Mouse (Mus musculus): ENCODE data around the gene Kazn. TPM values are rescaled to one million over a fixed set of nuclear protein-coding genes. Genes with fewer than 3 reads are reported as not detected.

The Kazn gene
- polyA plus RNA-seq, 1 experiment from 2014 or later: 5.8 TPM

DNA sequence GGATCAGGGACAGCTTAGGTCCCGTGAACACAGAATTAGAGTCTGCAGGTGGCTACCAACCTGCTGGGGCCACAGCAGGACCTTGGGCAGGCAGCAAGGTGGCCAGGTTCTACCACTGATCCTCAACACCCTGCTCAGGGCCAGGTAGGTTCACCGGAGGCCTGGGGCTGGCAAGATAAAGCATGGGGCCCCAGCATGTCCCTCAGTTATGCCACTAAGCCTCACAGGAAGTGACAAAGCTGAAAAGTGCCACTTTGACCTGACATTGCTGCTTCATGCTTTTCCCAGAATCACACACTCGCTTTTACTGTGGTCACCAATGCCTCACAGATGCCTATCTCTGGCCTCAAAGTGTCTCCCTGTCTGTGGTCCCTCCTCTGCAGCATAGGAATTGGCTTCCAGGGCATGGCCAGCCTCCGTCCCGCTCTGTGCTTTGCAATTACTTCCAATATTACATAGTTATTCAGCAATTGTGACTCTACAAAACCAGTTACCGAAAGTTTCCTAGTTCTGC lies 111.9 kb downstream of the Kazn start:
- no peaks in the 10 kb centered on the region for H3K27me3 ChIP-seq (ENCODE audit: control insufficient read depth, insufficient read depth, low read length)
- H3K36me3 ChIP-seq (ENCODE audit: control insufficient read depth, insufficient read depth, low read length): no peaks in the 10 kb centered on the region
- no peak overlapping the region for H3K4me3 ChIP-seq (ENCODE audit: low read depth, low read length)
- H3K9ac ChIP-seq (ENCODE audit: low read depth, low read length): no peak overlapping the region; the same call in 1 of the 2 replicates
- WGBS (ENCODE audit: insufficient replicate concordance): 64% methylated on average over 6 of the region's 6 CpGs
- 0 out of 2 replicates have a peak, but pooled peaks have one; percentile 19 for ATAC-seq (replicated peaks; ENCODE audit: insufficient number of reproducible peaks, low FRiP score, low TSS enrichment)
- H3K9me3 ChIP-seq (replicated peaks; ENCODE audit: control insufficient read depth, low read length): no peaks in the 10 kb centered on the region
- H3K4me2 ChIP-seq: peak overlapping the region; percentile 50
- H3K27ac ChIP-seq (ENCODE audit: low read depth, low read length): peak overlapping the region; percentile 96
- H3K4me1 ChIP-seq (ENCODE audit: control insufficient read depth, insufficient read depth, low read length): peaks cover 13% of the 10 kb centered on the region

DNA sequence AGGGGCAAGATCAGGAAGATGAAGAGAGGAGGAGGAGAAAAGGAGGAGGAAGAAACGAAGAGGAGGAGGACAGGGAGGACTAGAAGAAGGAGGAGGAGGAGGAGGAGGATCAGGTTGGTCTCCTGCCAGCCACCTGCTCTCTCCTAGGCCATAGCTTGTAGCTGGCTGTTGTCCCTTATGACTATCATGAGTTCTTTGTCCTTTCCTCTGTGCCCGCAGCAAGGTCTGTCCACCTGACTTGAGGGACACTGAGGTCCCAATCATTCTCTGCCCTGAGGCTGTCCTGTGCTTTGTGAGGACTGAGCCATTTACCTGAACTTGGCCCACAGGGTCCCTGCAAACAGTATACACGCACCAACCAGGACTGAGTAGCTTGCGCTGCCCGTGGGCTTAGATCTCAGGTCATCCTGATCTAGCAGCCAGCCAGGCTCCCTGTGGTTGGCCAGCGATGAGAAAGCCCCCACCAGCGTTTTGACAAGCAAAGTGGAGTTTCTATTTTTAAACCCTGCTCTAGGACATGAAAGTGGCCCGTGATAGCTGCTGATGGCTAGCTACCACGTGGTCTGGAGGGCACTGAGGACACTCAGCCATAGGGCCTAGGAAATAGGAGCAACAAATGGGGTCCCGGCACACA lies 112.4 kb downstream of the Kazn start:
- peak; percentile 70 for ATAC-seq (replicated peaks; ENCODE audit: insufficient number of reproducible peaks, low FRiP score, low TSS enrichment)
- Histone ChIP-seq H3K4me1 (ENCODE audit: control insufficient read depth, insufficient read depth, low read length) (peaks cover 13% of the 10 kb centered on the region), H3K4me2 (peak overlapping the region; percentile 50), H3K4me3 (ENCODE audit: low read depth, low read length) (no peak overlapping the region), H3K36me3 (ENCODE audit: control insufficient read depth, insufficient read depth, low read length) (no peaks in the 10 kb centered on the region), H3K27me3 (ENCODE audit: control insufficient read depth, insufficient read depth, low read length) (no peaks in the 10 kb centered on the region), H3K27ac (ENCODE audit: low read depth, low read length) (peak overlapping the region; percentile 96), H3K9me3 (replicated peaks; ENCODE audit: control insufficient read depth, low read length) (no peaks in the 10 kb centered on the region), H3K9ac (ENCODE audit: low read depth, low read length) (peak overlapping the region; percentile 56; the same call in 1 of the 2 replicates)
- 32% methylated on average over 10 of the region's 10 CpGs for WGBS (ENCODE audit: insufficient replicate concordance)

DNA sequence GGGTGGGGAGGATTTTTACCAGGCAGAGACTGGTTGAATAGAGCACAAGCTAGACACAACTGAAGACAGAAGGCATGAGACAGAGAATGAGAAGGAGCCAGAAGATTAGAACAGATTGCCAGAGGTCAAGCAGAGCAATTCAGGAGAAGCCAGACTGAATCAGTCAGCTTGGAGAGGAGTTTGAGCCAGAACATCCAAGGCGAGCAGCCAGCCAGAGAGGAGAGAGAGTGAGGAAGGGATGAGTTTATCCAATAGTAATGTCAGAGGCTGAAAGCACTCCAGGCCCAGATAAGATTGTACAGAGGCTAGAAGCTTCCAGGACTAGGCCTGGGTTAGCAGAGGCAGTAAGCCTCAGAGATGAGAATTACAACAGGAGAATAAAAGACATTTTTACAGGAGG lies 118.0 kb downstream of the Kazn start:
- no peak for ATAC-seq (replicated peaks; ENCODE audit: insufficient number of reproducible peaks, low FRiP score, low TSS enrichment)
- 0 out of 2 replicates have a peak overlapping the region, but pooled peaks have one; percentile 35 for H3K27ac ChIP-seq (ENCODE audit: low read depth, low read length)
- WGBS (ENCODE audit: insufficient replicate concordance): 9% methylated on average over 1 of the region's 1 CpGs

DNA sequence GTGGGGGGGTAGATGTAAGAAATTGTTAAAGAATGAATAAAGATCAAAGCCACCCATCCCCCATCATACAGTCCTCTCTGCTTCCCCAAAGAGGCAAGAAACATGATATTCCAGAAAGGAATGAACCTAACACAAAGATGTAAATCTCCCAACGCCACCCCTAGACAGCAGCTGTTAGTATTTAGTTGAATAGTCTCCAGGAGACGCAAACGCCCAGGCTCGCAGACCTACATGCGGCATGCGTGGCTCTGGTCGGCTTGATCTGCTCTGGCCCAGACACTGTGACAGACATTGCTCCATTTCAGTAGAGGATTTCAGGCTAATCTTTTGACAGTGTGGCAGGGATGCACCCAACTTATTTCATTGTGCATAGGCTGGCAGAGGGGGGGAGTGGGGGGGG lies 120.7 kb downstream of the Kazn start:
- no peak overlapping the region for H3K27ac ChIP-seq (ENCODE audit: low read depth, low read length)
- no peaks in the 10 kb centered on the region for H3K36me3 ChIP-seq (ENCODE audit: control insufficient read depth, insufficient read depth, low read length)
- 0 out of 2 replicates have a peak, but pooled peaks cover 2% of the 10 kb centered on the region for H3K27me3 ChIP-seq (ENCODE audit: control insufficient read depth, insufficient read depth, low read length)
- no peaks in the 10 kb centered on the region for H3K9me3 ChIP-seq (replicated peaks; ENCODE audit: control insufficient read depth, low read length)
- peaks cover 10% of the 10 kb centered on the region for H3K4me1 ChIP-seq (ENCODE audit: control insufficient read depth, insufficient read depth, low read length)
- H3K4me3 ChIP-seq (ENCODE audit: low read depth, low read length): no peak overlapping the region
- WGBS (ENCODE audit: insufficient replicate concordance): 74% methylated on average over 7 of the region's 7 CpGs
- no peak for ATAC-seq (replicated peaks; ENCODE audit: insufficient number of reproducible peaks, low FRiP score, low TSS enrichment)
- no peak overlapping the region for H3K4me2 ChIP-seq
- no peak overlapping the region for H3K9ac ChIP-seq (ENCODE audit: low read depth, low read length)

More for the DNA sequence above, 118.0 kb downstream of the Kazn start:
- Histone ChIP-seq H3K4me3 (ENCODE audit: low read depth, low read length) (no peak overlapping the region), H3K4me2 (no peak overlapping the region), H3K9ac (ENCODE audit: low read depth, low read length) (no peak overlapping the region), H3K27me3 (ENCODE audit: control insufficient read depth, insufficient read depth, low read length) (no peaks in the 10 kb centered on the region), H3K4me1 (ENCODE audit: control insufficient read depth, insufficient read depth, low read length) (peaks cover 12% of the 10 kb centered on the region), H3K9me3 (replicated peaks; ENCODE audit: control insufficient read depth, low read length) (no peaks in the 10 kb centered on the region), H3K36me3 (ENCODE audit: control insufficient read depth, insufficient read depth, low read length) (no peaks in the 10 kb centered on the region)

DNA sequence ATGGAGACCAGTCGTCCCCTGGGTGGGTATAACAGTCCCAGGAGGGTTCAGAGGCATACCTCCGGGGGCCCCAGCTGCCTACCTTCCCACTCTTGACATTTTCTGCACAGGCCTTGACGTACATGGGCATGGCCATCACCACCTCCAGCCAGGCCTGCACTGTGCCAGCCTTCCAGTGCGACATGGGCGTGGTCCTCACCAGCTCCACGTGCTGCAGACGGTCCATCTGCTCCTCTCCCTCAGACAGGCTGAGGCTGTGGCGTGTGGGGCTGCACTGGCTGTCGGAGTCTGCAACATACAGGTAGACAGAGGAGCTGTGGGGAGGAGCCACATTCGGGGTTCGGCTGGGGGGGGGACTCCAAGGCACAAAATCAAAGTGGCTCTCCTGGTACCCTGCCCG lies 121.2 kb downstream of the Kazn start:
- ATAC-seq (replicated peaks; ENCODE audit: insufficient number of reproducible peaks, low FRiP score, low TSS enrichment): no peak; the same call in 1 of the 2 replicates
- Histone ChIP-seq H3K4me3 (ENCODE audit: low read depth, low read length) (no peak overlapping the region), H3K27me3 (ENCODE audit: control insufficient read depth, insufficient read depth, low read length) (0 out of 2 replicates have a peak, but pooled peaks cover 2% of the 10 kb centered on the region), H3K9me3 (replicated peaks; ENCODE audit: control insufficient read depth, low read length) (no peaks in the 10 kb centered on the region), H3K4me1 (ENCODE audit: control insufficient read depth, insufficient read depth, low read length) (peaks cover 10% of the 10 kb centered on the region), H3K36me3 (ENCODE audit: control insufficient read depth, insufficient read depth, low read length) (no peaks in the 10 kb centered on the region), H3K27ac (ENCODE audit: low read depth, low read length) (no peak overlapping the region), H3K4me2 (no peak overlapping the region), H3K9ac (ENCODE audit: low read depth, low read length) (no peak overlapping the region)
- 82% methylated on average over 12 of the region's 12 CpGs for WGBS (ENCODE audit: insufficient replicate concordance)

DNA sequence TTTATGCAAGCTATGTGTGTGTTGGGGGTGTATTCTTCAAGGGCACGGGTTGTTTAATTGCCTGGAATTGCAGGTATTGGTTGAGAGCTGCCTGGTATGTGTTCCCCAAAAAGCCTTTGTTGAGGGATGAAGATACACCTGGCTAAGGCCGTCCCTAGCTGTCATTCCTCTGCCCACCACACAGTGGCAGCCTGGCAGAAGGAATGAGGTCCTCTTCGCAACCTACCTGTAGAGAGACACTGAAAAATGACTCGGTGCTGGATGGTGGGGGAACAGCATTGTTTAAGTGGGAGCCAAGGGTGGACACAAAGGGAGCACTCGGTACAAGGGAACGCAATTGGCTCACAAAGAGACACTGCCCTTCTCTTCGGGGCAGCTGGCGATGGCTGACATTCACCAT lies 125.9 kb downstream of the Kazn start:
- H3K4me3 ChIP-seq (ENCODE audit: low read depth, low read length): no peak overlapping the region
- no peak overlapping the region for H3K9ac ChIP-seq (ENCODE audit: low read depth, low read length)
- 30% methylated on average over 8 of the region's 8 CpGs for WGBS (ENCODE audit: insufficient replicate concordance)
- 0 out of 2 replicates have a peak, but pooled peaks cover 5% of the 10 kb centered on the region for H3K27me3 ChIP-seq (ENCODE audit: control insufficient read depth, insufficient read depth, low read length)
- H3K9me3 ChIP-seq (replicated peaks; ENCODE audit: control insufficient read depth, low read length): no peaks in the 10 kb centered on the region
- H3K36me3 ChIP-seq (ENCODE audit: control insufficient read depth, insufficient read depth, low read length): no peaks in the 10 kb centered on the region
- H3K4me1 ChIP-seq (ENCODE audit: control insufficient read depth, insufficient read depth, low read length): no peaks in the 10 kb centered on the region
- ATAC-seq (replicated peaks; ENCODE audit: insufficient number of reproducible peaks, low FRiP score, low TSS enrichment): no peak
- no peak overlapping the region for H3K4me2 ChIP-seq
- no peak overlapping the region for H3K27ac ChIP-seq (ENCODE audit: low read depth, low read length)

DNA sequence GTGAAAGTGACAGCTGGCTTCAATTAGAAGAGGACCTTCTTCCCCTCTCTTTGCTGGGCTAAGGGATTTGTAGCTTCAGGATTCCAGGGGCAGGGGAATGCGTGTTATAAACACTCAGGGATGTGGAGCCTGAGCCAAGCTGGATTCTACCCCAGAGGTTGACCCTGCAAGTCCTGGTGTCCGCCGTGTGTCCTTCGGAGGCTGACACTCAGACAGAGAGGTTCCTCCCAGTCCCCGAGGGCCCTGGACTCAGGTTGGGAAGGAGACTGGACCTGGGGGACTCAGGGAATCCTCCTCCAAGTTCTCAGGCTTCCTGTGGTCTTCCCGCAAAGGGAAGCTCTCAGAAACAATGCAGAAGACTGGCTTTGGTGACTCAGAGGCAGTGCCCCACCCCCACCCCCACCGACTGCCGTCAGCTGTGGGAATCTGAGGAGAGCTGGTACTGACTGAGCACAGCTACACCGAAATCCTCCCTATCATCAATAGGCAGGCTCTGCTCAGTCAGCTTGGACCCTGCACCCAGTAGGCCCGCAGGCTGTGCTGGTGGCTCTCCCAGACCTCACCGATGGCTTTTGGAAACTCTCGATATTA lies 136.0 kb downstream of the Kazn start:
- Histone ChIP-seq H3K4me2 (no peak overlapping the region), H3K27me3 (ENCODE audit: control insufficient read depth, insufficient read depth, low read length) (no peaks in the 10 kb centered on the region), H3K4me1 (ENCODE audit: control insufficient read depth, insufficient read depth, low read length) (peaks cover 9% of the 10 kb centered on the region), H3K36me3 (ENCODE audit: control insufficient read depth, insufficient read depth, low read length) (no peaks in the 10 kb centered on the region), H3K9me3 (replicated peaks; ENCODE audit: control insufficient read depth, low read length) (no peaks in the 10 kb centered on the region), H3K9ac (ENCODE audit: low read depth, low read length) (no peak overlapping the region), H3K27ac (ENCODE audit: low read depth, low read length) (no peak overlapping the region), H3K4me3 (ENCODE audit: low read depth, low read length) (no peak overlapping the region)
- no peak for ATAC-seq (replicated peaks; ENCODE audit: insufficient number of reproducible peaks, low FRiP score, low TSS enrichment)
- 37% methylated on average over 12 of the region's 12 CpGs for WGBS (ENCODE audit: insufficient replicate concordance)

DNA sequence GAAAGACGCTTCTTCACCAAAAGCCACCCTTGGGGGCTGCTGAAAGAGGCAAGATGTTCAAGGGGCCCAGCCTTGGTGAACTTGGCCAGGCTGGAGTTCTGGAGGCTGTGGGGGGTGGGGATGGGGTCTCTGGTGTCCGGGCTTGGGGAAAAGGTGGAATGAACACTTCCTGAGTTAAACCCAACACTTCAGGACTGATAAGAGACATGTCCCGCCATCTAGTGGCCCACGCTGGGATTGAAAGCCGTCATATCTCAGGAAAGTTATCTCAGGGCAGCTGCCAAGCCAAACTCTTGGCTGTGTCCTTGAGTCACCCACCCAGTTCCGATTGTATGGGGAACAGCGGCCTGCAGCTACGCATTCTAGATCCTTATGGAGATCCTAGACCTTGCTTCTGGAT lies 140.9 kb downstream of the Kazn start:
- no peaks in the 10 kb centered on the region for H3K36me3 ChIP-seq (ENCODE audit: control insufficient read depth, insufficient read depth, low read length)
- peak overlapping the region; percentile 39; the same call in 1 of the 2 replicates for H3K4me2 ChIP-seq
- H3K27me3 ChIP-seq (ENCODE audit: control insufficient read depth, insufficient read depth, low read length): no peaks in the 10 kb centered on the region
- H3K9ac ChIP-seq (ENCODE audit: low read depth, low read length): no peak overlapping the region
- ATAC-seq (replicated peaks; ENCODE audit: insufficient number of reproducible peaks, low FRiP score, low TSS enrichment): no peak
- no peak overlapping the region for H3K27ac ChIP-seq (ENCODE audit: low read depth, low read length)
- H3K4me1 ChIP-seq (ENCODE audit: control insufficient read depth, insufficient read depth, low read length): peaks cover 11% of the 10 kb centered on the region
- 14% methylated on average over 8 of the region's 8 CpGs for WGBS (ENCODE audit: insufficient replicate concordance)
- no peak overlapping the region for H3K4me3 ChIP-seq (ENCODE audit: low read depth, low read length)
- no peaks in the 10 kb centered on the region for H3K9me3 ChIP-seq (replicated peaks; ENCODE audit: control insufficient read depth, low read length)
